Mouse (Mus musculus) adrenal gland, adult 18-20 months (tissue): ENCODE measurements around the gene Olfr1512. TPM values are rescaled to one million over a fixed set of nuclear protein-coding genes. Genes with fewer than 3 reads are reported as not detected.
"Not testable (repeated sequence)": the region's sequence is repeated elsewhere in the genome, so short reads cannot be mapped to it uniquely, and the experiment has no call there.

Source experiments
- DNase-seq, 2 experiments: peaks; one replicate each; pipeline ENCODE4 v3.0.0; 2021 to 2022; ENCODE audit warnings: low spot score in 2 of 2
- long read RNA-seq, 2 experiments: library from polyadenylated mRNA; stranded (forward); transcript quantifications; one replicate each; pipeline ENCODE4 v2.0.0; 2021
- total RNA-seq, 2 experiments: library from RNA; stranded (reverse); gene quantifications; 1 replicate in 1 of 2; 2 replicates in 1 of 2; pipeline ENCODE4 v1.2.3; 2021

Gene Olfr1512
- not detected for total RNA-seq
- long read RNA-seq, experiment 1 = 0 reads
- long read RNA-seq, experiment 2 = 0 reads

DNA sequence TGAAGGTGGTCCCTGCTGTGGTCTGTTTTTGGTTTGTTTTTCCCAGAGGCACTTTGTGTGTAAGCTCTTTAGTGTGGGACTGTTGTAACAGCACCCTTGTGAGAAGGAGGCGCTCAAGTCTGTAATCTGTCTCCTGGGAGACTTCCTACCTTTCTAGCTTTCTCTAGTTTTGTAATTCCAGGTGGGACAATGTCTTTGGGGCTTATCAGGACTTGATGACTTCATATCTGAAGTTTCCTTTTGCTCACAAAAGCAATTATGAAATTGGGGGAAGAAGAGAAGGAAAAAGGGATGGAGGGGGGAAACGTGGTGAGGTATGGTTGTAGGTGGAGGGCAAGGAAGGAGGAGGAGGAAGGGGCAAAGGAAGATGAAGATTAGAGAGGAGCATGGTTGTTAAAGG lies at the start of gene Olfr1512:
Gene Olfr1512, minus strand, starts transcription at position 101 of the 400 bp plus-strand sequence.
- DNase-seq = no peak

DNA sequence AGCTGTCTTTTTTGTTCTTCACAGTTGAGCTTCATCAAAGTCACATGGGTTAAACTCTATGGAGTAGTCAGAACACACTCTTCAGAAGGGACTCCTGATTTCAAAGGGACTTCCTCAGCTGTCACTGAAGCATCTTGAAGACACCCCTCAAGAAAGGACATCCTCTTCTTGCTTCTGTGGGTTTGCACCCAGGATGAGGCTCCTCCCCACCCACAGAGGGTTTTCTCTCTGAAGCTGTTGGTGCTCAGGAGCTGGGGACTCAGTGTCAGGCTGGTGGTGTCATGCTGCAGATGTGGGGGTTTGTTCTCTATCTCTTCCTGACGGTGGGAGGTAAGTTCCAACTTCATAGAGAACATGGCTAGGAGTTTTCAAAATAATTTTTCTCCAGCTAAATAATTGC lies 48.7 kb upstream of the Olfr1512 start:
- DNase-seq = no peak

DNA sequence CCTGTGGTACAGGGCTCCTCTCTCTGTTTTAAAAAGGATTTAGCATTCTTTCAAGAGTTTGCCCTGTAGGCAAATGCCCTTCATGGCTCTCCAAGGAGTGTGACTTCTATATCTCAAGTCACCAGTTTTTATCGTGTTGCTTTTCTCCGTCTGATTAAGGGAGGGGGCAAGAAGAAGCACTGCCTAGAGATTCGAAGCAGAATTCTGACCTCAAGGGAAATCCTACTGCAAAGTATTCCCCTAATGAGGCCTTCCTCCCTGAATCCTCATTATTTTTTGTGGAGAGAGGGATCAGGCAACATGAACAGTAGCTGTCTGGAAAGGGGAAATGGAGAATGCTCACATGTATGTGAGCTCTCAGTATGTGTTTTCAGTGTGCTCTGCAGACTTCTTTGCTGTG lies 35.3 kb upstream of the Olfr1512 start, which contains the start of gene Olfr1510:
Gene Olfr1510, minus strand, starts transcription at position 101 of the 400 bp plus-strand sequence.
- no peak for DNase-seq

GRCm38 (mm10) chr14:52410142-52410919 lies 31.4 kb upstream of the Olfr1512 start:
- DNase-seq = not testable (repeated sequence)

- DNase-seq = no peak
These were observed 18.3 kb upstream of the Olfr1512 start, which contains the start of gene Olfr1511 for GRCm38 (mm10) chr14:52397279-52397678. Gene Olfr1511, minus strand, starts transcription at chr14:52397379.

DNA sequence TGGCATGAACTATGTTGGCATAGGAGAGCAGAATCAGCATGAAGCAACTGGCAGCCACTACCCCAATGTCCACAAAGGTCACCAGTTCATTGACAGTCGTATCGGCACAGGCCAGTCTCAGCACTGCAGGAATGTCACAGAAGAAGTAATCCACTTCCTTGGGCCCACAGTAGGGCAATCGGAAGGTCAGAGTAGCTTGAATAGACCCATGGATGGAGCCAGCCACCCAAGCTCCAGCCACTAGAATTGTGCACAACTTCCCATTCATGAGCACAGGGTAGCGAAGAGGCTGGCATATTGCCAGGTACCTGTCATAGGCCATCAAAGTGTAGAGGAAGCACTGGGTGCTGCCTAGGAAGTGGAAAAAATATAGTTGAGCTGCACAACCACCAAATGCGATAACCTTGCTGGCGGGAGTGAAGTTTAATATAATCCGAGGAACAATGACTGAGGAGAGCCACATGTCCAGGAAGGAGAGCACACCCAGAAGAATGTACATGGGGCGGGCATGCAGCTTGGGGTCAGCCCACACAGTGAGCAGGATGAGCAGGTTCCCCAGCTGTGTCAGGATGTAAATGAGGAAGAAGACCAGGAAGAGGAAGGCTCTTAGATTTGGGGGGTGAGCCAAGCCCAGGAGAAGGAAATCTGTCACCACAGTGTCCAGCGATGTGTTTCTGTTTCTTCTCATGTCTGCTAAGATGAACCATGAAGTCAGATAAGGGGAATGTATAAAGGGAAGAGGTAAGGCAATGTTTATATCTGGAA lies 11.3 kb upstream of the Olfr1512 start:
- DNase-seq = not testable (repeated sequence)

GRCm38 (mm10) chr14:52368741-52369140 lies 10.2 kb downstream of the Olfr1512 start:
- no peak for DNase-seq

DNA sequence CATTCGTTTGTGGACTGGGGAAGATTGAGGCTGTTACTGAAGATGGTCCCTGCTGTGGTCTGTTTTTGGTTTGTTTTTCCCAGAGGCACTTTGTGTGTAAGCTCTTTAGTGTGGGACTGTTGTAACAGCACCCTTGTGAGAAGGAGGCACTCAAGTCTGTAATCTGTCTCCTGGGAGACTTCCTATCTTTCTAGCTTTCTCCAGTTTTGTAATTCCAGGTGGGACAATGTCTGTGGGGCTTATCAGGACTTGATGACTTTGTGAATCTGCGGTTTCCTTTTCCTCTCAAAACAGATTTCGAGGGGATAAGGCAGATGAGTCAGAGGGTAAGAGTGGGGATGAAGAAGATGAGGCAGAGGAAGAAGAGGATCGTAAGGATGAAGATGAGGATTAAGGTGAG lies 22.7 kb downstream of the Olfr1512 start, which contains the start of gene Olfr1513:
Gene Olfr1513, minus strand, starts transcription at position 101 of the 400 bp plus-strand sequence.
- no peak for DNase-seq

DNA sequence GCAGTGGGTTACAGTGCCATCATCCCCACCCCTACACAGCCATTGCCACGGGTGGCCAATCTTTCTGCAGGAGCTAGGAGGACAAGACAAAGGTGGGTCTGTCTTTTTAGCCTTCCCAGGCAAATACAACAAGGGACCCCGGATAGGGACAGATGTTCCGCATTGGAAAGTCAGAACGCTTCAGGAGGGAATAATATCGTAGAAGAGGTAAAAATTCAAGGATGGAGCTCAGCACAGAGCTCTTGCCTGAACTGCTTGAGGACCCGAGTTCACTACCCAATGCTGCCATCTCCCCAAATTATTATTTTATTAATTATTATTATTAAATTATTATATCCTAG lies 39.5 kb downstream of the Olfr1512 start:
- DNase-seq = no peak

DNA sequence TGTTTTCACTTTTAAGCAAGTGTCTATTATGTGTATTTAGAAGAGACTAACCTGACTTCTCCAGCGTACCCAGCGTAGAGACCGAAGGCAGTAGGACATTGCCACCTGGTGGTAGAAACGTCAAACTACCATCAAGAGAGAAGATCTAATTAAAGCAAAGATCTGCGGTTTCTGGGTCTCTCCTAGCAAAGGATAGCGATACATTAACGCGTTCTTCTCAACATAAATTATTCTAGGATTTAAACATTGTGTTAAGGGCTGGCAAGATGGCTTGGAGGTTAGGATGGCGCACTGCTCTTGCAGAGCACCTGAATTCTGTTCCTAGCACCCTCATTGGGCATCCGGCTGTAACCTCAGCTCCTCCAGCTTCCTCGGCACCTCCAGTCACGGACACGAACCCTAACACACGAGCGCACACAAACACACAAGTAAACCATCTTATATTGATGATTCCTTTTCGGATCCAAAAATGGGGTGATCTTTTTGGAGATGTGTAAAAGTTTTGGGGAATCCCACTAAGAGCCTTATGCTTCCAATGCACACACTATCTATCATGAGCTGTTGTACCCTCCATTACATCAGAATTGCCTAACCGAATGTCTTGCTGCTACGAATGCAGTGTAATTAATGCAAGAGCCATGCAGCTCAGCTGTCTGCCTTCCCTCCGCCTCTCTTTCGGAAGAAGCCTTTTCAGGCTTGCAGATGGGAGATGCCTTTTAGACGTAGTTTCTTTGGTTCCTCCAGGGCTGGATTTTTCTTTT lies 40.0 kb downstream of the Olfr1512 start:
- peak; percentile 38 to 47 for DNase-seq

- no peak for DNase-seq
These were observed 46.8 kb downstream of the Olfr1512 start for GRCm38 (mm10) chr14:52332171-52332570.

- DNase-seq = no peak
These were observed 47.8 kb downstream of the Olfr1512 start for GRCm38 (mm10) chr14:52331069-52331750.

GRCm38 (mm10) chr14:52327910-52328812 lies 50.8 kb downstream of the Olfr1512 start, which contains the start of gene Sall2:
Gene Sall2, minus strand, starts transcription at chr14:52328762.
- DNase-seq = no peak

- DNase-seq = no peak
These were observed 51.5 kb downstream of the Olfr1512 start for GRCm38 (mm10) chr14:52327375-52327901.

GRCm38 (mm10) chr14:52325890-52326289 lies 53.1 kb downstream of the Olfr1512 start:
- no peak for DNase-seq
